ENCODE assay signal across 19 mouse cellular contexts in the genomic region with DNA sequence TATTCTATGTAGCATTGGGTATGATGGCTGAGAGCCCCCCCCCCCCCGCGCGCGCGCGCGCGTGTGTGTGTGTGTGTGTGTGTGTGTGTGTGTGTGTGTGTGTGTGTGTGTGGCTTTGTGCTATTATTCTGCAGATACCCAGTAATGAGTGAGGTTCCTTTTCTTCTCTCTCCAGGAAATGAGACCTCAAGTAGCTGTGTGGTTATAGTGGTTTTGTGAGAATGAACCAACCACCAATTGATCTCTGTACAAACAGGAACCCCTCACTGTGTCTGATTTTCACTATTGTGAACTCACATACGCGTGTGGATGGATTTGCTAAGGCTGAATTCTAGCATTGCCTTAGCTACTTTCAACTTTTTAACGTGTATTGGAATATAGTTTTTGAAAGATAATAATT.
DNase-seq lines count a peak whose midpoint lies in the region; ATAC-seq and TF ChIP-seq lines count a peak whose summit lies in the region.
"Had no signal": no experiment of that assay in that cellular context is flagged by ENCODE, and none has a peak within 500 bp of the region (broad histone marks: within the 10 kb centered on the region; RNA-seq: fewer than 3 reads in every experiment).

No protein-coding gene starts in this region.

- H3K4me3 ChIP-seq in thymus, adult 2 months (ENCODE audit: control insufficient read depth, insufficient read depth, low read length): no peak overlapping the region
- no peak overlapping the region for H3K4me3 ChIP-seq in neural tube, embryonic 15.5 days (replicated peaks)
- no peak overlapping the region for H3K4me3 ChIP-seq in left cerebral cortex, adult 2 months
- H3K4me3 ChIP-seq: embryonic facial prominence, embryonic 10.5 days; erythroblast, embryonic 14.5 days; forebrain, embryonic 15.5 days; hindbrain, embryonic 13.5 days; limb, embryonic 12.5 days; liver, embryonic 15.5 days had no signal

- no peak for TF ChIP-seq POLR2A in thymus, adult 2 months (IDR thresholded peaks at IDR 0.05; ENCODE audit: control insufficient read depth, extremely low read depth, insufficient read depth, low read length, poor library complexity)

- H3K27ac ChIP-seq in thymus, adult 2 months (ENCODE audit: control insufficient read depth, insufficient read depth, low read length): no peak overlapping the region
- H3K27ac ChIP-seq in neural tube, embryonic 15.5 days (replicated peaks): no peak overlapping the region
- no peak overlapping the region for H3K27ac ChIP-seq in left cerebral cortex, adult 2 months
- H3K27ac ChIP-seq: forebrain, embryonic 15.5 days; hindbrain, embryonic 13.5 days; limb, embryonic 12.5 days; liver, embryonic 15.5 days; macrophage had no signal

- no peaks in the 10 kb centered on the region for H3K27me3 ChIP-seq in thymus, adult 2 months (ENCODE audit: control insufficient read depth, insufficient read depth, low read length)
- H3K27me3 ChIP-seq in neural tube, embryonic 15.5 days (replicated peaks): no peaks in the 10 kb centered on the region
- H3K27me3 ChIP-seq: forebrain, embryonic 15.5 days; hindbrain, embryonic 13.5 days; limb, embryonic 12.5 days had no signal

- peak; percentile 44 for DNase-seq in thymus, adult 2 months
- no peak for DNase-seq in thymus, postnatal 36 days
- DNase-seq in MEL-GATA-1-ER (ENCODE audit: extremely low read depth, low read depth): peak; percentile 44
- peak; percentile 49 for DNase-seq in thymus, postnatal 14 days
- no peak for DNase-seq in ovary, postnatal 10 days (ENCODE audit: low spot score)
- no peak for DNase-seq in left cerebral cortex, adult 2 months (ENCODE audit: extremely low spot score in 1 of 2, low spot score in 2 of 2)
- DNase-seq: adrenal gland, postnatal 36 days; cerebellum, postnatal 10 days; heart, adult 18-20 months; kidney, adult 18-20 months had no signal

- no peaks in the 10 kb centered on the region for H3K9me3 ChIP-seq in neural tube, embryonic 15.5 days (replicated peaks)
- H3K9me3 ChIP-seq: embryonic facial prominence, embryonic 10.5 days; forebrain, embryonic 15.5 days; hindbrain, embryonic 13.5 days; limb, embryonic 12.5 days; liver, embryonic 15.5 days had no signal

- ATAC-seq in inflammation-experienced regulatory T-cells, adult 6 months: peak; percentile 96
- ATAC-seq in neural tube, embryonic 15.5 days (ENCODE audit: low FRiP score): no peak
- ATAC-seq: forebrain, embryonic 15.5 days had no signal

- H3K9ac ChIP-seq in neural tube, embryonic 15.5 days (replicated peaks): no peak overlapping the region
- H3K9ac ChIP-seq: forebrain, embryonic 15.5 days; hindbrain, embryonic 13.5 days; limb, embryonic 12.5 days; liver, embryonic 15.5 days had no signal

- intact Hi-C loops in left cerebral cortex, adult 2 months (cut with DNase I): no loop called here

- H3K36me3 ChIP-seq in thymus, adult 2 months (ENCODE audit: control insufficient read depth, insufficient read depth, low read length): no peaks in the 10 kb centered on the region
- H3K36me3 ChIP-seq in neural tube, embryonic 15.5 days: no peaks in the 10 kb centered on the region
- H3K36me3 ChIP-seq: embryonic facial prominence, embryonic 10.5 days; forebrain, embryonic 15.5 days; hindbrain, embryonic 13.5 days; limb, embryonic 12.5 days; liver, embryonic 15.5 days had no signal

- H3K4me1 ChIP-seq in thymus, adult 2 months (replicated peaks; ENCODE audit: control insufficient read depth, insufficient read depth, low read length): peaks cover 24% of the 10 kb centered on the region
- H3K4me1 ChIP-seq in neural tube, embryonic 15.5 days: peaks cover 4% of the 10 kb centered on the region; the same call in 1 of the 2 replicates

- no peak overlapping the region for H3K4me2 ChIP-seq in neural tube, embryonic 15.5 days
- H3K4me2 ChIP-seq: forebrain, embryonic 15.5 days; hindbrain, embryonic 13.5 days; limb, embryonic 12.5 days; liver, embryonic 15.5 days had no signal

- TF ChIP-seq CTCF in thymus, adult 2 months (IDR thresholded peaks at IDR 0.05; ENCODE audit: borderline replicate concordance, control insufficient read depth, extremely low read depth, insufficient read depth, low read length, poor library complexity): no peak
- TF ChIP-seq CTCF in left cerebral cortex, adult 2 months (IDR thresholded peaks at IDR 0.05): no peak

- 16% methylated on average over 10 of the region's 11 CpGs for WGBS in thymus, adult 2 months
- 95% methylated on average over 9 of the region's 11 CpGs for WGBS in neural tube, embryonic 15.5 days

Comparison
In these comparisons a context has a peak if more than half of its experiments do, and no peak if none do; other contexts are left out.
1. DNase-seq: peak in thymus, adult 2 months (single experiment), MEL-GATA-1-ER (single experiment) and thymus, postnatal 14 days (single experiment); none in thymus, postnatal 36 days (0 of 2), ovary, postnatal 10 days (single experiment) and left cerebral cortex, adult 2 months (0 of 2).